Mouse (Mus musculus) midbrain, postnatal 0 days (tissue): ENCODE data around the gene Cbl. TPM values are rescaled to one million over a fixed set of nuclear protein-coding genes. Genes with fewer than 3 reads are reported as not detected.
A peak's percentile ranks its signal among the peaks of the same experiment; 100 is the strongest.

Experiments used
- ATAC-seq: fragments of 200-750 bp; cut with Nextera tagmentation; 2 replicates; pipeline ENCODE4 v1.8.0; 2017; ENCODE audit warnings: moderate number of reproducible peaks, mild to moderate bottlenecking, moderate TSS enrichment, moderate library complexity; ENCODE audit not compliant: low FRiP score
- DNase-seq: peaks from one replicate; pipeline ENCODE4 v3.0.0-alpha.2; 2015; ENCODE audit warnings: low spot score
- H3K27ac ChIP-seq: fragments of 300-500 bp; sonication (generic); 2 replicates; pipeline ENCODE4 v1.5.1; 2014; ENCODE audit warnings: low read depth, mild to moderate bottlenecking, low read length, mixed read lengths
- H3K27me3 ChIP-seq: fragments of 300-500 bp; sonication (generic); 2 replicates; pipeline ENCODE4 v1.6.1; 2014; ENCODE audit warnings: low read length, control low read depth, mixed read lengths; ENCODE audit not compliant: insufficient read depth
- H3K36me3 ChIP-seq: fragments of 300-500 bp; sonication (generic); 2 replicates; pipeline ENCODE4 v1.6.1; 2014; ENCODE audit warnings: low read length, control low read depth, mixed read lengths; ENCODE audit not compliant: insufficient read depth
- H3K4me1 ChIP-seq: fragments of 300-500 bp; sonication (generic); 2 replicates; pipeline ENCODE4 v1.6.1; 2014; ENCODE audit warnings: mild to moderate bottlenecking, control low read depth, antibody characterized with exemption, low read length, mixed read lengths; ENCODE audit not compliant: insufficient read depth
- H3K4me2 ChIP-seq: fragments of 300-500 bp; sonication (generic); 2 replicates; pipeline ENCODE4 v1.6.1; 2014; ENCODE audit warnings: low read depth, mild to moderate bottlenecking, low read length, mixed read lengths; ENCODE audit not compliant: poor library complexity, severe bottlenecking
- H3K4me3 ChIP-seq: fragments of 300-500 bp; sonication (generic); 2 replicates; pipeline ENCODE4 v1.5.1; 2014; ENCODE audit warnings: low read depth, mild to moderate bottlenecking, low read length, moderate library complexity
- H3K9ac ChIP-seq: fragments of 300-500 bp; sonication (generic); replicated peaks from 2 replicates; pipeline ENCODE4 v1.6.1; 2014; ENCODE audit warnings: mild to moderate bottlenecking, low read length, moderate library complexity, mixed read lengths; ENCODE audit not compliant: poor library complexity, severe bottlenecking
- H3K9me3 ChIP-seq: fragments of 300-500 bp; sonication (generic); 2 replicates; pipeline ENCODE4 v1.6.1; 2016; ENCODE audit warnings: low read length, control low read depth
- CTCF ChIP-seq: IDR thresholded peaks from 2 replicates; pipeline ENCODE4 v1.5.1; 2016; ENCODE audit warnings: antibody characterized with exemption, mild to moderate bottlenecking
- WGBS: fragments of 180-500 bp; shearing (Covaris S2); extraction: QIAGEN DNeasy Blood & Tissue Kit; methylation state at CpG from one replicate; pipeline ENCODE4 v1.1.7; 2014; 5-methylcytosine and 5-hydroxymethylcytosine counted together
- polyA plus RNA-seq: library from polyadenylated mRNA; unstranded; fragments of >200 nt; fragmentation: Nextera tagmentation; extraction: Ambion mirVana; gene quantifications from 2 replicates; pipeline ENCODE4 v1.2.1, GENCODE M21; 2015
- total RNA-seq: library from RNA; depleted of rRNA; stranded (reverse); fragments of >200 nt; gene quantifications from 2 replicates; pipeline ENCODE4 v1.2.3, GENCODE M21; 2014

Gene Cbl
- total and polyA plus RNA-seq, 2 experiments from 2014 or later: 17.3 to 32.1 TPM

GRCm38 (mm10) chr9:44225993-44226392 lies 7.9 kb downstream of the Cbl start:
- DNase-seq: peak; percentile 22
- 50% methylated on average over 6 of the region's 6 CpGs for WGBS
- no peak overlapping the region for H3K4me3 ChIP-seq
- no peak overlapping the region for H3K9ac ChIP-seq
- no peaks in the 10 kb centered on the region for H3K9me3 ChIP-seq
- no peaks in the 10 kb centered on the region for H3K36me3 ChIP-seq
- ATAC-seq: no peak
- H3K27ac ChIP-seq: no peak overlapping the region
- TF ChIP-seq CTCF: no peak
- no peaks in the 10 kb centered on the region for H3K27me3 ChIP-seq
- no peak overlapping the region for H3K4me2 ChIP-seq
- no peaks in the 10 kb centered on the region for H3K4me1 ChIP-seq

DNA sequence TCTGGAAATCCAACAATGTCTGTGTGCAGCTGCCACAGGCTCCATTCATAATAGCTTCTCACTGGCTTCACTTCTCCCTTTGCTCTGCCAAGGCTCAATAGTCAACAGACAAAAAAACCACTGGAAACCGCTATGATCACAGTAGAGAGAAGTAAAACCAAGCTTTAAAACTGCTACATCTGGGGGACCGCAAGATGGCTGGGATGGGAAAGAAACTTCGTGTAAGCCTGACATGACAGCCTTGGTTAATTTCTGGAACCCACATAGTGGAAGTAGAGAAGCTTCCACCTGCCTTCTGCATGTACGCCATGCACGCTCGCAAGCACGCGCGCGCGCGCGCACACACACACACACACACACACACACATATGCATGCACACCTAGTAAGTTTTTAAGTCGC lies 20.3 kb downstream of the Cbl start:
- H3K4me3 ChIP-seq: no peak overlapping the region
- no peak for ATAC-seq
- no peaks in the 10 kb centered on the region for H3K27me3 ChIP-seq
- no peaks in the 10 kb centered on the region for H3K36me3 ChIP-seq
- H3K27ac ChIP-seq: no peak overlapping the region
- 92% methylated on average over 14 of the region's 14 CpGs for WGBS
- no peak overlapping the region for H3K9ac ChIP-seq
- TF ChIP-seq CTCF: no peak
- DNase-seq: no peak
- no peaks in the 10 kb centered on the region for H3K9me3 ChIP-seq
- H3K4me1 ChIP-seq: no peaks in the 10 kb centered on the region
- H3K4me2 ChIP-seq: no peak overlapping the region

DNA sequence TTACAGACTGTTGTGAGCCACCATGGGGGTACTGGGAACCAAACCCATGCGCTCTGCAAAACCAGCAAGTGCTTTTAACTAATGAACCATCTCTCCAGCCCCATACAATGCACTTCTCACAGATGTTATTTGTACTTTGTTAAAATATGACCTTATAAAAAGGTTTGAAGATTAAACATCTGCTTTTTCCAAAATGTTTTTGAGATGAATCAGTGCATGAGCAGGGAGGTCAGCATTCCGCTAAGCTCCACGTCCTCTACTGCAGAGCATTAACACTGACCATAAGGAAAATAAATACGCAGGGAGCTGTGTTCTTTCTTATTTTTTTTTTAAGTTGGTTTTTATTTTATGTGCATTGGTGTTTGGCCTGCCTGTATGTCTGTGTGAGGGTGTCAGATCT lies 21.4 kb downstream of the Cbl start:
- Histone ChIP-seq H3K27me3 (no peaks in the 10 kb centered on the region), H3K4me1 (no peaks in the 10 kb centered on the region), H3K9ac (no peak overlapping the region), H3K27ac (no peak overlapping the region), H3K9me3 (no peaks in the 10 kb centered on the region), H3K4me2 (no peak overlapping the region), H3K36me3 (no peaks in the 10 kb centered on the region), H3K4me3 (no peak overlapping the region)
- no peak for TF ChIP-seq CTCF
- WGBS: 94% methylated on average over 4 of the region's 4 CpGs
- ATAC-seq (no peak), DNase-seq (no peak)

- Histone ChIP-seq H3K9me3 (no peaks in the 10 kb centered on the region), H3K27me3 (no peaks in the 10 kb centered on the region), H3K9ac (no peak overlapping the region), H3K27ac (no peak overlapping the region), H3K4me2 (no peak overlapping the region), H3K36me3 (no peaks in the 10 kb centered on the region), H3K4me3 (no peak overlapping the region), H3K4me1 (no peaks in the 10 kb centered on the region)
- no peak for TF ChIP-seq CTCF
- ATAC-seq (no peak), DNase-seq (no peak)
- WGBS: 98% methylated on average over 4 of the region's 4 CpGs
Measured at GRCm38 (mm10) chr9:44209416-44209815, 24.4 kb downstream of the Cbl start.

- no peaks in the 10 kb centered on the region for H3K4me1 ChIP-seq
- no peak overlapping the region for H3K4me2 ChIP-seq
- no peaks in the 10 kb centered on the region for H3K27me3 ChIP-seq
- ATAC-seq: no peak
- no peaks in the 10 kb centered on the region for H3K9me3 ChIP-seq
- no peak for TF ChIP-seq CTCF
- DNase-seq: no peak
- no peak overlapping the region for H3K9ac ChIP-seq
- no peak overlapping the region for H3K27ac ChIP-seq
- no peaks in the 10 kb centered on the region for H3K36me3 ChIP-seq
- H3K4me3 ChIP-seq: no peak overlapping the region
- WGBS: 96% methylated on average over 2 of the region's 2 CpGs
Measured at GRCm38 (mm10) chr9:44207840-44208239, 26.0 kb downstream of the Cbl start.

- DNase-seq: no peak
- Histone ChIP-seq H3K27me3 (no peaks in the 10 kb centered on the region), H3K27ac (no peak overlapping the region), H3K9me3 (no peaks in the 10 kb centered on the region), H3K4me2 (no peak overlapping the region), H3K4me1 (no peaks in the 10 kb centered on the region), H3K36me3 (peaks cover 6% of the 10 kb centered on the region; the same call in 1 of the 2 replicates), H3K9ac (no peak overlapping the region), H3K4me3 (no peak overlapping the region)
- no peak for ATAC-seq
- WGBS: 58% methylated on average over 3 of the region's 3 CpGs
- TF ChIP-seq CTCF: no peak
Measured at GRCm38 (mm10) chr9:44200458-44200857, 33.4 kb downstream of the Cbl start.
